Mouse (Mus musculus): Measurements from ENCODE around the gene Pilra. TPM values are rescaled to one million over a fixed set of nuclear protein-coding genes. Genes with fewer than 3 reads are reported as not detected.
"Not testable (repeated sequence)": the region's sequence is repeated elsewhere in the genome, so short reads cannot be mapped to it uniquely, and the experiment has no call there.

Pilra gene
- total and polyA plus RNA-seq, 3 experiments: 0.89 to 1.5 TPM; not detected in 1

GRCm38 (mm10) chr5:137875054-137875453, 39.0 kb upstream of the Pilra start:
- H3K36me3 ChIP-seq (ENCODE audit: control insufficient read depth in 1 of 2, insufficient read depth in 2 of 2, low read length in 2 of 2): peaks cover 0 to 23% of the 10 kb centered on the region in 2 experiments; a peak in 2 of 4 replicates
- peak overlapping the region; percentile 9; the same call in 1 of the 2 replicates for H3K27ac ChIP-seq (ENCODE audit: control insufficient read depth, low read depth, low read length)
- H3K4me1 ChIP-seq (ENCODE audit: control insufficient read depth in 1 of 2, insufficient read depth in 2 of 2, low read length in 2 of 2): peaks cover 9 to 39% of the 10 kb centered on the region in 2 experiments
- no peak for TF ChIP-seq ETS1 (IDR thresholded peaks at IDR 0.05; ENCODE audit: low read depth, low read length)
- peak; percentile 86 for TF ChIP-seq TCF12 (IDR thresholded peaks at IDR 0.05; ENCODE audit: low read depth, low read length)
- no peak for TF ChIP-seq SMC3 (IDR thresholded peaks at IDR 0.05; ENCODE audit: low read depth, low read length)
- TF ChIP-seq USF2 (IDR thresholded peaks at IDR 0.05; ENCODE audit: borderline replicate concordance in 1 of 2, insufficient read depth in 1 of 2, low read depth in 1 of 2, low read length in 2 of 2): no peak
- TF ChIP-seq RCOR1 (IDR thresholded peaks at IDR 0.05; ENCODE audit: low read depth, low read length): no peak
- TF ChIP-seq EP300 (IDR thresholded peaks at IDR 0.05; ENCODE audit: low read depth in 1 of 2, low read length in 2 of 2): peak; percentile 84 to 89
- TF ChIP-seq TBP (IDR thresholded peaks at IDR 0.05; ENCODE audit: low read depth, low read length): no peak
- no peak; the same call in 1 of the 2 replicates for TF ChIP-seq USF1 (IDR thresholded peaks at IDR 0.05; ENCODE audit: low read depth, low read length)
- peak; percentile 83 for TF ChIP-seq GATA1 (IDR thresholded peaks at IDR 0.05; ENCODE audit: low read depth, low read length)
- peak; percentile 88 for TF ChIP-seq TAL1 (IDR thresholded peaks at IDR 0.05; ENCODE audit: low read length)
- peak; percentile 69 for TF ChIP-seq MAX (IDR thresholded peaks at IDR 0.05; ENCODE audit: low read length)
- no peak for TF ChIP-seq ELF1 (IDR thresholded peaks at IDR 0.05; ENCODE audit: low read depth, low read length)
- no peak for TF ChIP-seq NRF1 (IDR thresholded peaks at IDR 0.05; ENCODE audit: insufficient read depth, low read depth, low read length, poor library complexity, severe bottlenecking)
- peak; percentile 74 for TF ChIP-seq MYC (IDR thresholded peaks at IDR 0.05; ENCODE audit: low read depth, low read length)
- TF ChIP-seq POLR2AphosphoS2 (IDR thresholded peaks at IDR 0.05; ENCODE audit: low read length): no peak
- TF ChIP-seq ZNF384 (IDR thresholded peaks at IDR 0.05; ENCODE audit: low read depth, low read length): no peak
- H3K27me3 ChIP-seq (ENCODE audit: control insufficient read depth in 1 of 2, insufficient read depth in 2 of 2, low read length in 2 of 2): no peaks in the 10 kb centered on the region
- H3K79me2 ChIP-seq (ENCODE audit: control insufficient read depth, insufficient read depth, low read length, poor library complexity): peaks cover 8% of the 10 kb centered on the region
- H3K9ac ChIP-seq (ENCODE audit: control insufficient read depth, low read depth, low read length, poor library complexity, severe bottlenecking): no peak overlapping the region
- no peaks in the 10 kb centered on the region for H3K9me3 ChIP-seq (replicated peaks; ENCODE audit: insufficient read depth, low read length)
- peak; percentile 65 for DNase-seq (ENCODE audit: low read depth, low spot score)
- H3K4me3 ChIP-seq (ENCODE audit: control insufficient read depth in 1 of 2, insufficient read depth in 1 of 2, low read depth in 2 of 2, low read length in 2 of 2): no peak overlapping the region

- Histone ChIP-seq H3K36me3 (ENCODE audit: control insufficient read depth in 1 of 2, insufficient read depth in 2 of 2, low read length in 2 of 2) (peaks cover 0 to 24% of the 10 kb centered on the region in 2 experiments; a peak in 2 of 4 replicates), H3K9ac (ENCODE audit: control insufficient read depth, low read depth, low read length, poor library complexity, severe bottlenecking) (0 out of 2 replicates have a peak overlapping the region, but pooled peaks have one; percentile 10), H3K4me1 (ENCODE audit: control insufficient read depth in 1 of 2, insufficient read depth in 2 of 2, low read length in 2 of 2) (peaks cover 9 to 40% of the 10 kb centered on the region in 2 experiments), H3K27ac (ENCODE audit: control insufficient read depth, low read depth, low read length) (peak overlapping the region; percentile 87)
- H3K79me2 ChIP-seq (ENCODE audit: control insufficient read depth, insufficient read depth, low read length, poor library complexity); H3K27me3 ChIP-seq (ENCODE audit: control insufficient read depth in 1 of 2, insufficient read depth in 2 of 2, low read length in 2 of 2); H3K4me3 ChIP-seq (ENCODE audit: control insufficient read depth in 1 of 2, insufficient read depth in 1 of 2, low read depth in 2 of 2, low read length in 2 of 2); H3K9me3 ChIP-seq (replicated peaks; ENCODE audit: insufficient read depth, low read length); DNase-seq (ENCODE audit: low read depth, low spot score): not testable (repeated sequence)
- TF ChIP-seq MAX (IDR thresholded peaks at IDR 0.05; ENCODE audit: low read length) (peak; percentile 78), MYC (IDR thresholded peaks at IDR 0.05; ENCODE audit: low read depth, low read length) (peak; percentile 66), MXI1 (IDR thresholded peaks at IDR 0.05; ENCODE audit: low read depth, low read length) (0 out of 2 replicates have a peak, but pooled peaks have one; percentile 35)
These were observed 36.3 kb upstream of the Pilra start for GRCm38 (mm10) chr5:137872381-137872702.

Data from MEL (cell line).